Mouse (Mus musculus) gastrocnemius, postnatal 10 days (tissue): ENCODE data around the gene Cyp26a1. TPM values are rescaled to one million over a fixed set of nuclear protein-coding genes. Genes with fewer than 3 reads are reported as not detected.

ENCODE experiments used
- DNase-seq: peaks from one replicate; pipeline ENCODE4 v3.0.0; 2021; ENCODE audit warnings: mixed read lengths
- total RNA-seq, 2 experiments: library from RNA; stranded (reverse); gene quantifications; 2 replicates each; pipeline ENCODE4 v1.2.3; 2021

Gene Cyp26a1
- total RNA-seq, 2 experiments from 2014 or later: 0.52 TPM

- no peak for DNase-seq
These were observed 919 bp downstream of the Cyp26a1 start for GRCm38 (mm10) chr19:37698273-37699160.

DNA sequence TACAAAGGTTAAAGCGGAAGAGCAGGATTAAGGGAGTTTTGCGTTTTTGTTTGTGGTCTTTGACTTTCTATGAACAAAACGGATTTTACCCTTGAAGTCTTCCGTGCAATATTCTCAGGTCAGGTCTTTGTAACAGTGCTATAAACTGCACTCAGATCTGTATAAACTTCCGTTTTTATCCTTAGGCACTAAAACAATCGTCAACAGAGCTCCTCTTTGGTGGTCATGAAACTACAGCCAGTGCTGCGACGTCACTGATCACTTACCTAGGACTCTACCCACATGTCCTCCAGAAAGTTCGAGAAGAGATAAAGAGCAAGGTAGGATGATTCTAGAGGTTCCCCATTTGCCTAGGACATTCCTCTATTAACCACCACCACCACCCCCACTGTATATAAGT, 2.1 kb downstream of the Cyp26a1 start:
- no peak for DNase-seq

- DNase-seq: no peak
These were observed 4.9 kb downstream of the Cyp26a1 start for GRCm38 (mm10) chr19:37702377-37703076.

DNA sequence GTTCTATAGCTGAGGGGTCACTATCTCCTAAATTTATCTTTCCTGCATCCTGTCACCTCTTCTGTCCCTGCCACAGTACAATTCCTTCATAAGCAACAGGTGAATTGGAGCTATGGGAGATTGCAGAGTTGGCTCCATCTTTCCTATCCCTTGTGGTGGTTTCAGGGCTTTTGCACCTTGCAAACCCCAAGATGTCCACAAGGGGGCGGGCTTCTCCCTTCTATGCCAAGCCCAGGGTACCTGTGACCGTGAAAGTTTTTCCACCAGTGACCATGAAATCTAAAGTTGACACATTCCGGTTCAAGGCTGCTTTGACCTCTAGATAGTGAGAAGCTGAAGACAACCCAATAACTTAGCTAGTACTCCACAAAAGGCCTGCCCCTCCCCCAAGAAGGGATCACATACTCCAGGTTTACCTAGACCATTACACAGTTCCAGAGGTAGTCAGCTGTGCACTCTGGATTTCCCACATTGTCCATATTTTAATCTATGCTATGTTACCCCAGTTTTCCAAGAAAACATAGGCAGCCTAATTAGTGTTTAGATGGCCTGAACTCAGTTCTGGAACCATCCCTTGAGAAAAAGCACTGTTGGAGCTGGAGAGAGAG, 6.4 kb downstream of the Cyp26a1 start:
- DNase-seq: peak; percentile 78

DNA sequence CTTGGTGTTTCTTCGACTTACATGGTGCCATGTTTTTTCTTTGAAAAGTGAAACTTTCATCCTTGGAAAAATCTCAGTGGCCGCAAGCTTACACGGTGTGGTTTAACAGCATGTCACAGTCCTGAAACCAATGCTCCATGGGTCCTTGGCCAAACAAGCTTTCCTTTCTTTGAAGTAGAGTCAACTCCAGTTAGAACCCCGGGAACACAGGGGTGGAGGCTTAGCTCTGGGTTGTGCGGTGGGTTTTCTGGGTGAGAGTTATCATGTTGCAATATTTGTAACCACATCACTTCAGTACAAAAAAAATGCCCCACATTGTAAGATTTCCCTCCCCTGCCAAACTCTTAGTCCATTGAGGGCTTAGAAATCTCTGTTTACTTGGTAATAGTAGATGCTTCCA, 8.1 kb downstream of the Cyp26a1 start:
- no peak for DNase-seq

GRCm38 (mm10) chr19:37714681-37715080, 17.1 kb downstream of the Cyp26a1 start:
- DNase-seq: no peak

GRCm38 (mm10) chr19:37715980-37716379, 18.4 kb downstream of the Cyp26a1 start:
- no peak for DNase-seq

GRCm38 (mm10) chr19:37716524-37717175, 19.1 kb downstream of the Cyp26a1 start:
- no peak for DNase-seq

DNA sequence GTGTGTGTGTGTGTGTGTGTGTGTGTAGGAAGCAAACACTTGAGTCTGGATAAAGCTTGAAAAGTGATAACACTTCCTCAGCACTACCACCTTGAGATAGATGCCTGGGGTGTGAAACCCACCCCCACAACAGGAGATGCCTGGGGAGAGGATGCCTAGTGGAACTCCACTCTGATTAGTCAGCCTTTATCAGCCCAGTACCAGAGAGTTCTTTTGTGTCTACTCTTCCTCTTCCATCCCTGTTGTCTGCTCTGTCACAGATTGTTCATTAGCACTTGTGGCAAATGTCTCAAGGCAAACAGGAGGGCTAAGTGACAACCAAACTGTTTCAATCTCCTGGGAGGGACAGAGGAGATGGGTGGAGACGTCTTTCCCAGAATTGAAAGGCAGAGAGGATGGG, 21.6 kb downstream of the Cyp26a1 start:
- no peak for DNase-seq

DNA sequence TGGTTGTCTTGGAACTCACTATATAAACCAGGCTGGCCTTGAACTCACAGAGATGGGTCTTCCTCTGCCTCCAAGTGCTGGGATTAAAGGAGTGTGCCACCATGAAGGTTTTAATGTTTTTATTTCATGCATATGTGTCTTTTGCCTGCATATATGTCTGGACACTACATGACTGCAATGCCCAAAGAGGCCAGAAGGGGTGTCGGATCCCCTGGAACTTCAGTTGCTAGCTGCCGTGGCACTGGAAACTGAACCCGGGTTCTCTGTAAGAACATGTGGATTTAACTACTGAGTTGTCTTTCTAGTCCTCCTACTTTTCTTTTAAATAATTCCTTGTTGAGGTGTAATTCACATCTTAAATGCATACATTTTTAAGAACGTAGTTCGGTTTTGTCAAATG, 27.0 kb downstream of the Cyp26a1 start:
- no peak for DNase-seq

DNA sequence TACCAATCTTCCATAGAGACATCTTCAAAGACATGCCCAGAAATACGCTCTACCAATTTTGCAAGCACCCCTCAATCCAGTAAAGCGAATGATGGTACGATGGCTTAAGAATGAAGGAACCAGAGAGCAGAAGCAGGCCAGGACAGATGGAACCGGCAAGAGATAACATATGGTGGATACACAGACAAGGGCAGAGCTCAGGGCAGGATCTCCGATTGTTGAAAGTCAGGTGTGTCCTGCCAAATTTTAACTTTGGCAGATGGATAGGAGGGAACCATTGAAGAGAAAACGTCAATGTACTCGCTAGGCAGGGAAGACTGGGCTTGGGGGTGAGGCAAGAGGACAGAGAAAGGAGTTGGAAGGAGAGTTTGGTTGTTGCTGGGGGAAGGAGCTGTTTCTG, 29.0 kb downstream of the Cyp26a1 start:
- no peak for DNase-seq

DNA sequence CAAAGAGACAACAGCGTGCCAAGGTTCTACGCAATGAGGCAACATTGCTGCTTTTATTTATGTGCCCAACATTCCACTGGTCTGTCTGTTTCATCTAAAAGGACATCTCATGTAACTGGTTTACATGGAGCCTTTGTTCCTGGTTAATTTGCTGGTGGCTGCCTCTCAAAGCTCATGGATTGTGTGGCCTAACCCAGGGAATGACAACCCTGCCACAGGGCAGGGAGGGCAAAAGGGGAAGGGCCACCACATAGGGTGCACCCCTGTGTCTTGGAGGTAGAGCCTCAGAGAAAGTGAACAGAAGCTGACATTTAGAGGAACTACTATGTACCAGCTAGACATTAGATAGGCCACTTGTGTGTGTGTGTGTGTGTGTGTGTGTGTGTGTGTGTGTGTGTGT, 29.8 kb downstream of the Cyp26a1 start:
- DNase-seq: no peak

- DNase-seq: no peak
These were observed 37.8 kb downstream of the Cyp26a1 start for GRCm38 (mm10) chr19:37735426-37735825.

DNA sequence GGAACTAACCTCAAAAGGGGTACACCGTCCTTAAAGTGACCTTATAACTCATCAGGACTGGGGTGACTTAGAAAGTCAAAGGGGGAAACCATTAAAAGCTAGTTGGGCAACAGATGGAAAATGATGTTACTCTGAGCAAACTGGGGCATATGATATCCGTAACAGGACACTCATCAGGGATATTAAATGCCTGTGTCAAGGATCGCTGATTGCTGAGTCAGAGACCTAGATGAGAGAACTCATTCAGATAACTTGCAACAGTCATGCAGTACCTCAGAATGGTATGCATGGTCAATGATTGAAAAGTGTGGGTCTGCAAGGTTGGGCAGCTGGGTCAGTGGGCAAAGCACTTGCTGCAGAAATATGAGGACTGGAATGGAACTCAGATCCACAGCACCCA, 41.0 kb downstream of the Cyp26a1 start:
- DNase-seq: no peak

- no peak for DNase-seq
These were observed 42.4 kb downstream of the Cyp26a1 start for GRCm38 (mm10) chr19:37740043-37740442.

Other genes starting within 250 kb of the Cyp26a1 start
- gene Exoc6, start 147.4 kb upstream of the Cyp26a1 start, total RNA-seq: 10 to 100 TPM; 44.6 to 46.1 TPM
- under 1 TPM in 1 of 2 experiments, not detected in 1; 0.20 TPM for gene Cyp26c1, start 12.2 kb upstream of the Cyp26a1 start, total RNA-seq